Mouse (Mus musculus) 3134 (cell line): ENCODE measurements at regions not wholly inside any gene's neighbourhood (a gene's known extent, or its start where the extent isn't known, plus 50 kb on each side); places are given as distances from the start of the nearest gene placed in this dataset.

ENCODE experiments used
- DNase-seq: peaks from one replicate; pipeline ENCODE4 v3.0.0-alpha.2; 2011; ENCODE audit warnings: low spot score; ENCODE audit not compliant: insufficient read length; ENCODE audit errors: extremely low read depth

DNA sequence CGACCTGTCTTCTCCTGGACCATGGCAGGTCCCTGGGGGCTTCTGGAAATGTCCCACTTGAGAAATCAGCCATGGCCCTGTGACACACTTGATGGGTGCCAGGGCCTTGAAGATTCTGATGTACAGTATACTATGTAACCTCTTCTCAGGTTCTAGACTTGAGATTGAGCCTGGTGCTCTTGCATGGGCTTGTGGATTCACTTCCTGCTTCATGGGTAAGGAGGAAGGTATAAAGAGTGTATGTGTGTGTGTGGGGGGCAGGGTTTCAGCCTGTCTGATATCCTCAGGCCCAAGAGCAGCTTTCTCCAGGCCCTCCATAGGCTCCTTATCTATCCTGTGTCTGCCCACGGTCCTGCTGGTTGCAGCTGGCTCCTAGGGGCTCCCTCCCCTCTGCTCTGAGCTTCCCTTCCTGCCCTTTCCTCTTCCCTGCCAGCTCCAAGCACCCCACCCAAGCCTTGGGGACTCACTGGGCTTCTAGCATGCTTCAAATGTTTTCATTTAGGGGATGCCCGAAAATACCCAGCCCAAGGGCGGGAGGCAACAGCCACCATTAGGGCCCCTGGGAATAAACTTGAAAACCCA, 61.9 kb upstream of the Ccnd1 start:
- DNase-seq = peak; percentile 70

DNA sequence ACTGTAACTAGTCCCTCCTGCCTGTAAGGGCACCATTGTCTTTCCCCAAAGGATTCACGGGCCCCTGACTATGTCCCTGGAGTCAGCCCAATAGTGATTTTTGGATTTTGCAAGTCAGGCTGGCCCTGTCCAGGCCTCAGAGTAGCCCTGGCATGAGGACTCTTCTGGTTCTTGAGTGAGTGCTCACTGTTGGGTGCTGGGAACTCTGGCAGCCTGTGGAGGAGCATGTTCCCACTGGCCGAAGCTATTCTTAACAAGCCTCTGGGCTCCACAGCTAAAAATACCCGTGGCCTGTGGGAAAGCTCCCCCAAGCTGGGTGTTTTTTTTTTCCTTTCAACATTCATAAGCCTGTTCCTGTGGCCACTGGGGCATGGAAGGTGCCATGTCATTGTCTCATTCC, 60.0 kb upstream of the Ccnd1 start:
- DNase-seq = no peak

DNA sequence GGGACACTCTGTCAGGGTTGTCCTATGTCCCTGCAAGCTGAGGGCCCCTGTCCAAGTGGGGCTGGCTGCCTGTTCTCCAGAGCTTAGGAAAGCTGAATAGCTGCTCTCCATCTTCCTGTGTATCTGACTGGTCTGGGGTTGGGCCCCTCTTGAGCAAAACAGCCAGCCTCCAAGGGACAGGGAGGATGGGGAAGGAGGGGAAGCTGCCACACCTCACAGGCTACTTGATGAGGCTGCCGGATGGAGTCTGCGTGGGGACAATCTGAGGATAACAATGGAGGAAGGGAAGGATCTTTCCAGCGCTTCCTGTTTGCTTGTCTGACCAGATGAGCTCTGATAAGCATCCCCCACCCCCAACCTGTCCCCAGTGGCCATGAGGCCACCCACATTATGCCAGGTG, 57.1 kb upstream of the Ccnd1 start:
- no peak for DNase-seq

DNA sequence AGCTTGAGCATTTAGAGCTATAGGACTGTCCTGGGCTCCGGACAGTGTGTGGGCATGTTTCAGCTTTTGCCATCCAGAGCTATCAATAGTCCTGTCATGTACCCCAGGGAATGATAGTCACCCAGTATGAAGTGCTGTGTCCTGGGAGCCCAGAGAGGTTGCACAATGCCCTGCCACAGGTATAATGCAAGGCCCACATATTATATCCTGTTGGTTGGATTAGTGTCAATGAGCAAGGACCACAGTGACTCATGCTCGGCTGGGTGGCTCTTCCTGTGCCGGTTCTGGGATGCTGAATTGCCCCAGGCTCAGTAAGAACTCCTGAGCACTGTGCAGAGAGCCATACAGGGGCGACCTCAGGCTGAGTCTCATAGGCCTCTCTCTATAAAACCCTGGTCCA, 54.5 kb upstream of the Ccnd1 start:
- peak; percentile 64 for DNase-seq

DNA sequence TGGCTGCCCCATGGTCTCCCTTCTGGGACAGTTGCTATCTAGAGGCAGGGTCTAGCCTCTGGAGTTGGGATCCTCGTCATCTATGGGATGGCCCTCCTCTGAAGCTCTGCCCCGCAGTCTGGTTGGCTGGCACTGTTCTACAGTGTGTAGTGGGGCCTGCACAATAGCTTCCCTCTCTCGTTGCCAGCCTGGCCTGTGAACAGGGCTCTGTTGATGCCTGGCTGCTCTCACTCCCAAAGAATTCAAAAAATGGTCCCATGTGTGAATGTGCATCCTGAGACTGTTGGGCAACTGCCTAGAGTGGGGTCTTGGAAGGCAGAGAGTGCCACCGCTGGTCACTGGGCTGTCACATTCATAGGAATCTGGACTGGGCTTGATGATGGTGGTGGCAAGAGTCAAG, 53.8 kb upstream of the Ccnd1 start:
- peak; percentile 57 for DNase-seq

DNA sequence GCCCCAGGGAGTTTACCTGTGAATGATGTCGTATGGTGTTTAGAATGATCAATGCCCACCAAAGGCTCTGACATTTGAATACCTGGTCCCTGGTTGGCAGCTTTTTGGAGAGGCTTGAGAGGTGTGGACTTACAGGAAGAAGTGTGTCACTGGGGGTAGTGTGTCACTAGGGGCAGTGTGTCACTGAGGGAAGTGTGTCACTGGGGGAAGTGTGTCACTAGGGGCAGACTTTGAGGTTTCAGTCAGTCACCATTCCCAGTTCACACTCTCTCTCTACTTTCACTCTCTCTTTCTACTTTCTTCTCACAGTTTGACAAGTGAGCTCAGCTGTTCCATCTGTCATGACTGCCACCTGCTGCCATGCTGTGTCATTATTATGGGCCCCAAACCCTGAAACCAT, 52.0 kb upstream of the Ccnd1 start:
- DNase-seq = no peak
